8 mouse cellular contexts compared by ENCODE assay signal in genomic region chr10:111031511-111032365, GRCm38 (mm10). TPM values are rescaled to one million over a fixed set of nuclear protein-coding genes. Genes with fewer than 3 reads are reported as not detected.
DNase-seq lines count a peak whose midpoint lies in the region; ATAC-seq lines count a peak whose summit lies in the region.

No protein-coding gene starts in this region.

- peak; percentile 3 for DNase-seq in adrenal gland, postnatal 25 days
- no peak for DNase-seq in adrenal gland, postnatal 4 days (ENCODE audit: low spot score in 2 of 2)
- peak; percentile 33 for DNase-seq in cerebellum, adult 8-10 months
- DNase-seq in frontal cortex, postnatal 36 days (ENCODE audit: low spot score in 2 of 2), result peak; percentile 67 to 75
- DNase-seq in induced T-regulatory cell, adult 2 months (ENCODE audit: low read depth), result peak; percentile 71
- DNase-seq in left cerebral cortex, postnatal 25 days (ENCODE audit: low spot score in 2 of 2), result peak; percentile 62 to 91
- DNase-seq in thymus, postnatal 4 days, result peak; percentile 23

- peak; percentile 17; the same call in 1 of the 2 replicates for ATAC-seq in monocyte, adult 5-6 weeks (replicated peaks; ENCODE audit: insufficient number of reproducible peaks, low FRiP score, low TSS enrichment, poor library complexity, severe bottlenecking)

- intact Hi-C loops in left cerebral cortex, postnatal 25 days (cut with DNase I), result loop anchor here (2.0 to 10.0 kb wide), 2 partner anchors 21 to 223 kb away; partner anchors contain the start of gene Zdhhc17

RNA-seq across cellular contexts. Expression of gene Zdhhc17, which starts 21.8 kb away (rescaled TPM):
- total RNA-seq in adrenal gland, postnatal 25 days (2021), result 33.6 and 45.1 TPM in 2 replicates
- total RNA-seq in adrenal gland, postnatal 4 days (2021), result 10 to 100 TPM; 41.2 to 45.4 TPM
- total RNA-seq in left cerebral cortex, postnatal 25 days (2021), result 100 to 1,000 TPM; 107 to 115 TPM
- 20.4 to 41.9 TPM (median 29.2 TPM) in 3 replicates for total RNA-seq in monocyte, adult 5-6 weeks (2017)

Comparison
In these comparisons a context has a peak if more than half of its experiments do, and no peak if none do; other contexts are left out.
1. DNase-seq: peak in adrenal gland, postnatal 25 days (single experiment), cerebellum, adult 8-10 months (single experiment), frontal cortex, postnatal 36 days (2 of 2), induced T-regulatory cell, adult 2 months (single experiment), left cerebral cortex, postnatal 25 days (2 of 2) and thymus, postnatal 4 days (single experiment); none in adrenal gland, postnatal 4 days (0 of 2).